Mouse (Mus musculus): ENCODE results near the gene Ptgfrn. TPM values are rescaled to one million over a fixed set of nuclear protein-coding genes. Genes with fewer than 3 reads are reported as not detected.

Gene Ptgfrn
- polyA plus RNA-seq, 1 experiment from 2014 or later = 0.35 TPM

DNA sequence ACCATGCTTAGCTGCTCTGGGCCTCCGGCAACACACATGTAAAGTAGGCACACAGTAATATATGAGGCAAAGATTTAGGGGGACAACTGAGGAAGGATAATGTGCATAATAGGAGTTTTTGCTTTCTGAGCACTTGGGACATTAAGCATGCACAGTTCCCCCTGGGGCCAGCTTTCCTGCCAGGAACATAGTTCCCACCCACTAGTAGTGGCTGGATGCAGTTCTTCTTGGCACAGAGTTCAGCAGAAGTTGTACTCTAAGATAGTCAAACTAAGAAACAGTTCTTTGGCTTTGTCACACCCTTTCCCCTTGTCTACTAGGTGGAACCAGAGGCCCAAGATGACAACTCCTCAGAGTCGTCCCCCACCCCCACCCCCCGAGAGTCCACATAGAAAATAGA lies 12.4 kb upstream of the Ptgfrn start:
- no peak overlapping the region for H3K27ac ChIP-seq (ENCODE audit: low read depth)
- TF ChIP-seq CTCF (IDR thresholded peaks at IDR 0.05; ENCODE audit: low read depth) (no peak), EP300 (IDR thresholded peaks at IDR 0.05; ENCODE audit: low read depth) (no peak)
- no peak overlapping the region for H3K4me3 ChIP-seq (ENCODE audit: low read depth, low read length)
- H3K27me3 ChIP-seq (ENCODE audit: insufficient read depth, low read length) = no peaks in the 10 kb centered on the region
- H3K9me3 ChIP-seq (ENCODE audit: low read length) = no peaks in the 10 kb centered on the region
- H3K4me2 ChIP-seq (ENCODE audit: low read depth, low read length) = no peak overlapping the region
- no peaks in the 10 kb centered on the region for H3K4me1 ChIP-seq (ENCODE audit: insufficient read depth)
- ATAC-seq (no peak), DNase-seq (no peak)
- 73% methylated on average over 3 of the region's 3 CpGs for WGBS (ENCODE audit: insufficient replicate concordance)
- H3K36me3 ChIP-seq (replicated peaks; ENCODE audit: insufficient read depth, low read length) = no peaks in the 10 kb centered on the region
- H3K9ac ChIP-seq (replicated peaks) = no peak overlapping the region

DNA sequence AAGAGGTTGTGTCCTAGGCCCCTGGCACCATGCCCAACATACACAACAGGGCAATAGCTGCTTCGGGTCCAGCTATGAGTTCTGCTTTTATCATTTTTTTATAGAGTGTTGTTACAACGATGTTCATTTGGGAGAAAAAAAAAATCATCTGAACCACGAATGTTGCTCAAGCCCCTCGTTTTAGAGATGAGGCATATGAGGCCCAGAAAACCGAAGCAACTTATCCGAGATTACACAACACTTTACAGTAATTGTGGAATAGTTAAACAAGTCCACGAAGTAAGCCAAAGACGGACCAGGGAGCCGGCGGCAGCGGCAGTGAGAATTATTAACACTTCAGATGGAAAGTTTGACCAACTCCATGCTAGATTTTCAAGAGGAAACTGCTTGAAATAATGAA lies 7.7 kb upstream of the Ptgfrn start:
- H3K27me3 ChIP-seq (ENCODE audit: insufficient read depth, low read length) = 0 out of 2 replicates have a peak, but pooled peaks cover 7% of the 10 kb centered on the region
- H3K4me1 ChIP-seq (ENCODE audit: insufficient read depth) = no peaks in the 10 kb centered on the region
- 66% methylated on average over 11 of the region's 11 CpGs for WGBS (ENCODE audit: insufficient replicate concordance)
- H3K4me2 ChIP-seq (ENCODE audit: low read depth, low read length) = no peak overlapping the region
- no peaks in the 10 kb centered on the region for H3K9me3 ChIP-seq (ENCODE audit: low read length)
- ATAC-seq (no peak), DNase-seq (no peak)
- no peak overlapping the region for H3K4me3 ChIP-seq (ENCODE audit: low read depth, low read length)
- no peaks in the 10 kb centered on the region for H3K36me3 ChIP-seq (replicated peaks; ENCODE audit: insufficient read depth, low read length)
- H3K27ac ChIP-seq (ENCODE audit: low read depth) = no peak overlapping the region
- TF ChIP-seq EP300 (IDR thresholded peaks at IDR 0.05; ENCODE audit: low read depth) (no peak), CTCF (IDR thresholded peaks at IDR 0.05; ENCODE audit: low read depth) (no peak)
- no peak overlapping the region for H3K9ac ChIP-seq (replicated peaks)

DNA sequence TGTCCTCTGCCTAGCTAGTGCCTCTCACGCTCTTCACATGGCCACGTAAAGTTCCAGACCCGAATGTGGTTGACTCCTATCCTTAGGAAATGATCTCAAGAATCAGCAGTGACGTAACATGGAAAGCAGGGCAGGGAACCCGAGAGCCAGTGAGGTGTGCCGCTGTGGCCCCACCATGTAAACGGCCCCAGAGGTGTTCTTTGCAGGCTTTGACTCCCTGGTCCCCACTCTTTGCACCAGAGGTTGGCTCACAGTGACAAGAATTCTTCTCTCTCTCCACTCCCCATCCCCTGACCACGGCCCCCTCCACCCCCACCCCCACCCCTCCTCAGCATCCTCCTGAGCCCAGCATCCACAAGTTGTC lies 7.3 kb upstream of the Ptgfrn start:
- Histone ChIP-seq H3K27ac (ENCODE audit: low read depth) (no peak overlapping the region), H3K36me3 (replicated peaks; ENCODE audit: insufficient read depth, low read length) (no peaks in the 10 kb centered on the region), H3K4me1 (ENCODE audit: insufficient read depth) (no peaks in the 10 kb centered on the region), H3K4me3 (ENCODE audit: low read depth, low read length) (no peak overlapping the region), H3K9ac (replicated peaks) (no peak overlapping the region), H3K4me2 (ENCODE audit: low read depth, low read length) (no peak overlapping the region), H3K27me3 (ENCODE audit: insufficient read depth, low read length) (0 out of 2 replicates have a peak, but pooled peaks cover 7% of the 10 kb centered on the region), H3K9me3 (ENCODE audit: low read length) (no peaks in the 10 kb centered on the region)
- DNase-seq (no peak), ATAC-seq (no peak)
- WGBS (ENCODE audit: insufficient replicate concordance) = 76% methylated on average over 8 of the region's 8 CpGs
- TF ChIP-seq EP300 (IDR thresholded peaks at IDR 0.05; ENCODE audit: low read depth) = no peak
- TF ChIP-seq CTCF (IDR thresholded peaks at IDR 0.05; ENCODE audit: low read depth) = no peak

DNA sequence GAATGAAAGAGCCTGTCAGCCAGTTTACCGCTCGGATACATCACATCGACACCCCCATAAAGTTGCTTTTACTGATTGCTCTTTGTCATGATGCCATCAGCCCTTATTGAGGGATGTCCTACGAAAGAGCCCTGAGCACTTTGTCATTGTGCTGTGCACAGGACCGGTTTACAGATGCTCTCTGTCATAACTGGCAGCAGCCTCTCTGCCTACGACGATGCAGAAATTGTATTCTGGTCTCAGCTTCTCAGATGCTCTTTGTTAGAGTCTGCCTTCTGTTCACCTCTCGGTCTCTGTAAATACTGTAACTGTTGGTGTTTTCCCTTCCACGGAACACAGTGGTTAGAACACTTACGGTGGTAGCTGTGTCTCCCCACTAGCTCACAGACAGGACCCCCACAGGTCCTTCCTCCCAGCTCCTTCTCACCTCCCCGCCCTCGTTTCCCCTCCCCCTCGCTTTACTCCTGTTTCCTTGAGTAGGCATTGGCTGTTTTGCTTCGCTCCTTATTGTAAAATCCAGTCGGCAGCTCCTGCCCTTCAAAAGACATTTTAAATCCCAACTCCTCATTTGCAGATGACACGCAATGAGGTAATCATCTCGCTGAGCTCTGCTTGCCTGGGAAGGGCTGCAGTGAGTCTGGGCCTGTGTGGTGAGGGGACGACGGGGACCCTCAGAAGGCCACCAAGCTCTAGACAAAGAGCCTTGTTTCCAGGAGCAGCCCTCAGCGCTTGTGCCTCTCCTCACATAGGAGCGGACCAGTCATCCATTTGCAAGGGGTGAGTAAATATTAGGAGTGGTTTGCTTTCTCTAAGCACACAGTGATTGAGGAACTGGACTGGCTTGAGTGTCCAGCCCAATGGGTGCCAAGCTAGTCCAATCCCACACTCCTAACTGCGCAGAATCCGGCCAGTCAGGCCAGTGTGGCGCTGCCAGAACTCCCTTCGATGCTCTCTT lies 6.6 kb upstream of the Ptgfrn start:
- Histone ChIP-seq H3K4me1 (ENCODE audit: insufficient read depth) (no peaks in the 10 kb centered on the region), H3K4me3 (ENCODE audit: low read depth, low read length) (no peak overlapping the region), H3K27ac (ENCODE audit: low read depth) (no peak overlapping the region), H3K27me3 (ENCODE audit: insufficient read depth, low read length) (peaks cover 7% of the 10 kb centered on the region; the same call in 1 of the 2 replicates), H3K9ac (replicated peaks) (no peak overlapping the region), H3K36me3 (replicated peaks; ENCODE audit: insufficient read depth, low read length) (no peaks in the 10 kb centered on the region), H3K4me2 (ENCODE audit: low read depth, low read length) (no peak overlapping the region), H3K9me3 (ENCODE audit: low read length) (no peaks in the 10 kb centered on the region)
- TF ChIP-seq CTCF (IDR thresholded peaks at IDR 0.05; ENCODE audit: low read depth) = no peak
- TF ChIP-seq EP300 (IDR thresholded peaks at IDR 0.05; ENCODE audit: low read depth) = no peak
- no peak for DNase-seq
- WGBS (ENCODE audit: insufficient replicate concordance) = 55% methylated on average over 25 of the region's 25 CpGs
- no peak for ATAC-seq

DNA sequence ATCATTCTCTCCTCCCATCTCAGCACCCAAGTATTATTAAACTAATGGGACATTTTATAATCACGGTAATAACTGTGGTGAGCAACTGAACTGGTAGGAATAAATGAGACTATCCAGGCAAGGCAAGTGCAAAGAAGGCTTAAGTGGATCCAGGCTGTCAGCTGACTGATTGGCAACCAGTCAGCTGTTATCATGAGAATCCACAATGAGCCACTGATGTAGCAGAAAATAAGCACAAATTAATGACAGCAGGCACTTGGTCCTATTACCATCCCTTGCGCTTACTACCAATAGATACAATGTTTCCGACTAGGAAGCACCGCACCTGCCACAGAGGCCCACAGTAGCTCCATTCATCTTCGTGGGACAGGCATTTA lies 2.4 kb upstream of the Ptgfrn start:
- WGBS (ENCODE audit: insufficient replicate concordance) = 81% methylated on average over 5 of the region's 5 CpGs
- ATAC-seq = no peak

DNA sequence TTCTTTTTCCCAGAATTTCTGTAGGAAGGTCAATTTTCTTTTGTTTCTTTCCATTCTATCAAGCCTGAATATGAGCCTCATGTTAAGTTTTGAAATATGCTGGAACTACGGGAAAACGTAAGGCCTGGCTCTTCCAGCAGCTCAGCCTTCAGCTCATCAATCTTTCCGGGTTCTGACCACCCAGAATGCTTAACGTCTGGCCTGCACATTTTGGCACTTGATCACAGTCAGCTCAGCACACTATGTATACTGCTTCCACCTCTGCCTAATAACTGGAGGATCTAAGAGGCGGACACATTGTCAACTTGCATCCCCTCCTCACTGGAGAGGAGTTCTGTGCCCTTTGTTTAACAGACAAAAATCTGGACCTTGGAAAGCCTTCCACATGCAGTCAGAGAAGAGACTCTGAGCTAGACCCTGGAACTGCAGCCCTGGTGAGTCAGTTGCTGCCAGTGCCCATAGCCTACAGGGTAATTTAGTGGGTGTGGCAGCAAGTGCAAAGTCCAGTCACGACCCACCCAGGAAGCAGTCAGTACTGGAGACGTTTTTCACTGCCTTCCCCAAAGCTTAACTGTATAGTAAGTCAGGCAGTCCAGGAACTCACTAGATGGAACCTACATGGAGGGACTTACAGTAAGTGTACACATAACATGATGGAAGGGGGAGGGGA lies 1.9 kb upstream of the Ptgfrn start:
- Histone ChIP-seq H3K4me2 (ENCODE audit: low read depth, low read length) (no peak overlapping the region), H3K36me3 (replicated peaks; ENCODE audit: insufficient read depth, low read length) (no peaks in the 10 kb centered on the region), H3K9me3 (ENCODE audit: low read length) (no peaks in the 10 kb centered on the region), H3K4me3 (ENCODE audit: low read depth, low read length) (no peak overlapping the region), H3K27me3 (ENCODE audit: insufficient read depth, low read length) (peaks cover 34% of the 10 kb centered on the region), H3K9ac (replicated peaks) (no peak overlapping the region), H3K4me1 (ENCODE audit: insufficient read depth) (no peaks in the 10 kb centered on the region; the same call in 1 of the 2 replicates), H3K27ac (ENCODE audit: low read depth) (no peak overlapping the region)
- DNase-seq = no peak
- ATAC-seq = no peak
- 38% methylated on average over 7 of the region's 7 CpGs for WGBS (ENCODE audit: insufficient replicate concordance)
- TF ChIP-seq EP300 (IDR thresholded peaks at IDR 0.05; ENCODE audit: low read depth) = no peak
- no peak for TF ChIP-seq CTCF (IDR thresholded peaks at IDR 0.05; ENCODE audit: low read depth)

More for the DNA sequence above, 2.4 kb upstream of the Ptgfrn start:
- Histone ChIP-seq H3K27ac (ENCODE audit: low read depth) (no peak overlapping the region), H3K4me2 (ENCODE audit: low read depth, low read length) (no peak overlapping the region), H3K4me1 (ENCODE audit: insufficient read depth) (no peaks in the 10 kb centered on the region; the same call in 1 of the 2 replicates), H3K4me3 (ENCODE audit: low read depth, low read length) (no peak overlapping the region), H3K27me3 (ENCODE audit: insufficient read depth, low read length) (peaks cover 34% of the 10 kb centered on the region), H3K9ac (replicated peaks) (no peak overlapping the region), H3K9me3 (ENCODE audit: low read length) (no peaks in the 10 kb centered on the region), H3K36me3 (replicated peaks; ENCODE audit: insufficient read depth, low read length) (no peaks in the 10 kb centered on the region)
- TF ChIP-seq EP300 (IDR thresholded peaks at IDR 0.05; ENCODE audit: low read depth) = no peak
- TF ChIP-seq CTCF (IDR thresholded peaks at IDR 0.05; ENCODE audit: low read depth) = no peak
- no peak for DNase-seq

Data from liver, postnatal 0 days (tissue).